ENCODE assay signal across 29 mouse cellular contexts in genomic region chr6:113395501-113395900, GRCm38 (mm10). TPM values are rescaled to one million over a fixed set of nuclear protein-coding genes. Genes with fewer than 3 reads are reported as not detected.
DNase-seq lines count a peak whose midpoint lies in the region; ATAC-seq and TF ChIP-seq lines count a peak whose summit lies in the region.
"Had no signal": no experiment of that assay in that cellular context is flagged by ENCODE, and none has a peak within 500 bp of the region (broad histone marks: within the 10 kb centered on the region; RNA-seq: fewer than 3 reads in every experiment).

No protein-coding gene starts in this region.

- no peak for TF ChIP-seq POLR2A in cerebellum, adult 2 months (IDR thresholded peaks at IDR 0.05; ENCODE audit: borderline replicate concordance, insufficient read depth, low read length)

- no peak for DNase-seq in hindbrain, postnatal 0 days (ENCODE audit: low spot score)
- DNase-seq in hindbrain, embryonic 11.5 days (ENCODE audit: low spot score), result no peak
- peak; percentile 62 for DNase-seq in midbrain, embryonic 11.5 days (ENCODE audit: low spot score, missing footprints)
- DNase-seq in NIH3T3 (ENCODE audit: low read depth), result peak; percentile 20
- no peak for DNase-seq in natural killer cell, adult 2 months (ENCODE audit: low spot score in 2 of 2)
- DNase-seq in cerebellum, adult 2 months, result no peak
- DNase-seq: adrenal gland, postnatal 14 days; cerebellum, adult 8-10 months; cerebellum, postnatal 14 days; embryo, embryonic 11 days; gastrocnemius, adult 2 months; gastrocnemius, postnatal 25 days; heart, postnatal 10 days; heart, postnatal 4 days had no signal

- no peak overlapping the region for H3K4me2 ChIP-seq in hindbrain, postnatal 0 days (ENCODE audit: low read depth, low read length)
- H3K4me2 ChIP-seq in hindbrain, embryonic 11.5 days (replicated peaks; ENCODE audit: low read depth, low read length), result no peak overlapping the region
- H3K4me2 ChIP-seq in midbrain, embryonic 11.5 days, result no peak overlapping the region
- H3K4me2 ChIP-seq in midbrain, embryonic 16.5 days (ENCODE audit: low read length), result no peak overlapping the region
- H3K4me2 ChIP-seq: embryonic facial prominence, embryonic 15.5 days; hindbrain, embryonic 13.5 days; intestine, embryonic 15.5 days had no signal

- no peaks in the 10 kb centered on the region for H3K4me1 ChIP-seq in hindbrain, postnatal 0 days (ENCODE audit: insufficient read depth, low read length)
- no peaks in the 10 kb centered on the region for H3K4me1 ChIP-seq in hindbrain, embryonic 11.5 days (replicated peaks; ENCODE audit: control insufficient read depth, insufficient read depth, low read length)
- peaks cover 7% of the 10 kb centered on the region; the same call in 1 of the 2 replicates for H3K4me1 ChIP-seq in midbrain, embryonic 11.5 days (ENCODE audit: control insufficient read depth, insufficient read depth, low read length)
- H3K4me1 ChIP-seq in midbrain, embryonic 16.5 days (ENCODE audit: control insufficient read depth, insufficient read depth, low read length), result peaks cover 8% of the 10 kb centered on the region
- no peaks in the 10 kb centered on the region for H3K4me1 ChIP-seq in cerebellum, adult 2 months (ENCODE audit: control insufficient read depth, insufficient read depth, low read length)

- H3K9ac ChIP-seq in hindbrain, postnatal 0 days (replicated peaks; ENCODE audit: low read length), result no peak overlapping the region
- no peak overlapping the region for H3K9ac ChIP-seq in hindbrain, embryonic 11.5 days (ENCODE audit: low read depth, low read length)
- H3K9ac ChIP-seq in midbrain, embryonic 11.5 days (ENCODE audit: low read length), result no peak overlapping the region
- no peak overlapping the region for H3K9ac ChIP-seq in midbrain, embryonic 16.5 days (ENCODE audit: low read depth, low read length)
- H3K9ac ChIP-seq: embryonic facial prominence, embryonic 15.5 days; hindbrain, embryonic 13.5 days; intestine, embryonic 15.5 days had no signal

- peaks cover 3% of the 10 kb centered on the region; the same call in 1 of the 2 replicates for H3K36me3 ChIP-seq in hindbrain, postnatal 0 days (ENCODE audit: insufficient read depth, low read length)
- H3K36me3 ChIP-seq in hindbrain, embryonic 11.5 days (ENCODE audit: control insufficient read depth, insufficient read depth, low read length), result no peaks in the 10 kb centered on the region
- H3K36me3 ChIP-seq in midbrain, embryonic 11.5 days (ENCODE audit: control insufficient read depth, insufficient read depth, low read length), result no peaks in the 10 kb centered on the region
- H3K36me3 ChIP-seq in midbrain, embryonic 16.5 days (ENCODE audit: control insufficient read depth, insufficient read depth, low read length), result peaks cover 10% of the 10 kb centered on the region

- no peak overlapping the region for H3K27ac ChIP-seq in hindbrain, postnatal 0 days
- no peak overlapping the region for H3K27ac ChIP-seq in hindbrain, embryonic 11.5 days (ENCODE audit: low read depth, low read length)
- no peak overlapping the region for H3K27ac ChIP-seq in midbrain, embryonic 11.5 days (ENCODE audit: low read depth, low read length)
- H3K27ac ChIP-seq in midbrain, embryonic 16.5 days (ENCODE audit: low read length), result no peak overlapping the region
- no peak overlapping the region for H3K27ac ChIP-seq in cerebellum, adult 2 months (ENCODE audit: insufficient read depth, low read length)
- H3K27ac ChIP-seq: embryonic facial prominence, embryonic 15.5 days; forebrain, embryonic 10.5 days; gastrocnemius, adult 2 months; heart, embryonic 10.5 days; hindbrain, embryonic 13.5 days; intestine, embryonic 15.5 days had no signal

- 94% methylated on average over 6 of the region's 6 CpGs for WGBS in hindbrain, postnatal 0 days
- 91% methylated on average over 6 of the region's 6 CpGs for WGBS in hindbrain, embryonic 11.5 days
- 94% methylated on average over 6 of the region's 6 CpGs for WGBS in midbrain, embryonic 11.5 days
- WGBS in midbrain, embryonic 16.5 days, result 89% methylated on average over 6 of the region's 6 CpGs
- WGBS in cerebellum, adult 2 months, result 88% methylated on average over 6 of the region's 6 CpGs

- no peak for ATAC-seq in hindbrain, postnatal 0 days
- no peak for ATAC-seq in hindbrain, embryonic 11.5 days (ENCODE audit: low FRiP score)
- no peak for ATAC-seq in midbrain, embryonic 11.5 days (ENCODE audit: low FRiP score)
- ATAC-seq in midbrain, embryonic 16.5 days, result no peak
- ATAC-seq in monocyte, adult 5-6 weeks (replicated peaks; ENCODE audit: insufficient number of reproducible peaks, low FRiP score, low TSS enrichment, poor library complexity, severe bottlenecking), result no peak
- ATAC-seq: activated CD4-positive, CD25-positive, alpha-beta regulatory T cell, adult 4 months; forebrain, embryonic 14.5 days; intestine, embryonic 15.5 days had no signal

- TF ChIP-seq CTCF in hindbrain, postnatal 0 days (IDR thresholded peaks at IDR 0.05; ENCODE audit: low read depth), result peak; percentile 17; the same call in 1 of the 2 replicates
- TF ChIP-seq CTCF in cerebellum, adult 2 months (IDR thresholded peaks at IDR 0.05; ENCODE audit: borderline replicate concordance, insufficient read depth, low read depth, low read length), result no peak

- H3K27me3 ChIP-seq in hindbrain, postnatal 0 days (ENCODE audit: insufficient read depth, low read length), result no peaks in the 10 kb centered on the region
- H3K27me3 ChIP-seq in hindbrain, embryonic 11.5 days (ENCODE audit: control insufficient read depth, insufficient read depth, low read length), result no peaks in the 10 kb centered on the region
- no peaks in the 10 kb centered on the region for H3K27me3 ChIP-seq in midbrain, embryonic 11.5 days (ENCODE audit: control insufficient read depth, insufficient read depth, low read length)
- H3K27me3 ChIP-seq in midbrain, embryonic 16.5 days (ENCODE audit: control insufficient read depth, insufficient read depth, low read depth, low read length), result no peaks in the 10 kb centered on the region
- no peaks in the 10 kb centered on the region for H3K27me3 ChIP-seq in cerebellum, adult 2 months (ENCODE audit: control insufficient read depth, insufficient read depth, low read length)
- H3K27me3 ChIP-seq: CH12.LX; embryonic facial prominence, embryonic 15.5 days; hindbrain, embryonic 13.5 days; intestine, embryonic 15.5 days had no signal

- H3K9me3 ChIP-seq in hindbrain, postnatal 0 days (ENCODE audit: low read length), result 0 out of 2 replicates have a peak, but pooled peaks cover 2% of the 10 kb centered on the region
- no peaks in the 10 kb centered on the region for H3K9me3 ChIP-seq in hindbrain, embryonic 11.5 days (ENCODE audit: control insufficient read depth, low read length)
- H3K9me3 ChIP-seq in midbrain, embryonic 11.5 days (ENCODE audit: control insufficient read depth, low read length), result no peaks in the 10 kb centered on the region
- H3K9me3 ChIP-seq in midbrain, embryonic 16.5 days (replicated peaks; ENCODE audit: control insufficient read depth, low read length, poor library complexity, severe bottlenecking), result no peaks in the 10 kb centered on the region
- H3K9me3 ChIP-seq: embryonic facial prominence, embryonic 15.5 days; forebrain, embryonic 10.5 days; heart, embryonic 10.5 days; hindbrain, embryonic 13.5 days; intestine, embryonic 15.5 days had no signal

- no peak overlapping the region for H3K4me3 ChIP-seq in hindbrain, postnatal 0 days (ENCODE audit: low read length)
- H3K4me3 ChIP-seq in hindbrain, embryonic 11.5 days (ENCODE audit: low read depth, low read length), result no peak overlapping the region
- no peak overlapping the region for H3K4me3 ChIP-seq in midbrain, embryonic 11.5 days (ENCODE audit: low read depth, low read length)
- no peak overlapping the region for H3K4me3 ChIP-seq in midbrain, embryonic 16.5 days (ENCODE audit: low read depth, low read length)
- H3K4me3 ChIP-seq in cerebellum, adult 2 months (replicated peaks; ENCODE audit: insufficient read depth, low read depth, low read length), result no peak overlapping the region
- H3K4me3 ChIP-seq: embryonic facial prominence, embryonic 15.5 days; erythroblast, embryonic 14.5 days; forebrain, embryonic 10.5 days; gastrocnemius, adult 2 months; heart, embryonic 10.5 days; hindbrain, embryonic 13.5 days; intestine, embryonic 15.5 days had no signal

RNA-seq across cellular contexts. Expression of gene Ttll3, which starts 6.4 kb away (rescaled TPM):
- 11.9 and 13.1 TPM in 2 replicates for total RNA-seq in hindbrain, postnatal 0 days (2014; rRNA removed)
- polyA plus RNA-seq in hindbrain, postnatal 0 days (2015; fragmentation: Nextera tagmentation; extraction: Ambion mirVana), result 10.3 and 11.6 TPM in 2 replicates
- 4.1 and 4.2 TPM in 2 replicates for polyA plus RNA-seq in hindbrain, embryonic 11.5 days (2014; fragmentation: Nextera tagmentation; extraction: Ambion mirVana)
- polyA plus RNA-seq in midbrain, embryonic 11.5 days (2014; fragmentation: Nextera tagmentation; extraction: Ambion mirVana), result 3.0 TPM in 2 replicates
- 13.2 and 15.8 TPM in 2 replicates for polyA plus RNA-seq in midbrain, embryonic 16.5 days (2015; fragmentation: Nextera tagmentation; extraction: Ambion mirVana)
- polyA plus RNA-seq in cerebellum, adult 2 months (2012; rRNA removed), result 52.2 and 62.4 TPM in 2 replicates
- total RNA-seq in monocyte, adult 5-6 weeks (2017), result 12.9 to 26.5 TPM (median 15.3 TPM) in 3 replicates

RNA-seq across cellular contexts. Expression of gene Arpc4, which starts 17.6 kb away (rescaled TPM):
- 178 and 195 TPM in 2 replicates for total RNA-seq in hindbrain, postnatal 0 days (2014; rRNA removed)
- 475 and 479 TPM in 2 replicates for polyA plus RNA-seq in hindbrain, postnatal 0 days (2015; fragmentation: Nextera tagmentation; extraction: Ambion mirVana)
- 208 and 210 TPM in 2 replicates for polyA plus RNA-seq in hindbrain, embryonic 11.5 days (2014; fragmentation: Nextera tagmentation; extraction: Ambion mirVana)
- 188 and 208 TPM in 2 replicates for polyA plus RNA-seq in midbrain, embryonic 11.5 days (2014; fragmentation: Nextera tagmentation; extraction: Ambion mirVana)
- polyA plus RNA-seq in midbrain, embryonic 16.5 days (2015; fragmentation: Nextera tagmentation; extraction: Ambion mirVana), result 442 and 475 TPM in 2 replicates
- polyA plus RNA-seq in cerebellum, adult 2 months (2012; rRNA removed), result 137 and 152 TPM in 2 replicates
- 296 to 345 TPM (median 318 TPM) in 3 replicates for total RNA-seq in monocyte, adult 5-6 weeks (2017)

RNA-seq across cellular contexts. Expression of gene Tada3, which starts 17.8 kb away (rescaled TPM):
- total RNA-seq in hindbrain, postnatal 0 days (2014; rRNA removed), result 26.2 and 33.1 TPM in 2 replicates
- 57.5 and 61.8 TPM in 2 replicates for polyA plus RNA-seq in hindbrain, postnatal 0 days (2015; fragmentation: Nextera tagmentation; extraction: Ambion mirVana)
- polyA plus RNA-seq in hindbrain, embryonic 11.5 days (2014; fragmentation: Nextera tagmentation; extraction: Ambion mirVana), result 56.3 and 60.2 TPM in 2 replicates
- polyA plus RNA-seq in midbrain, embryonic 11.5 days (2014; fragmentation: Nextera tagmentation; extraction: Ambion mirVana), result 59.3 and 62.4 TPM in 2 replicates
- polyA plus RNA-seq in midbrain, embryonic 16.5 days (2015; fragmentation: Nextera tagmentation; extraction: Ambion mirVana), result 75.5 and 82.2 TPM in 2 replicates
- 48.2 and 49.4 TPM in 2 replicates for polyA plus RNA-seq in cerebellum, adult 2 months (2012; rRNA removed)
- total RNA-seq in monocyte, adult 5-6 weeks (2017), result 7.9 to 22.4 TPM (median 9.8 TPM) in 3 replicates

RNA-seq across cellular contexts. Expression of gene Rpusd3, which starts 23.6 kb away (rescaled TPM):
- total RNA-seq in hindbrain, postnatal 0 days (2014; rRNA removed), result 20.8 and 23.6 TPM in 2 replicates
- 24.2 and 27.3 TPM in 2 replicates for polyA plus RNA-seq in hindbrain, postnatal 0 days (2015; fragmentation: Nextera tagmentation; extraction: Ambion mirVana)
- 23.0 and 26.3 TPM in 2 replicates for polyA plus RNA-seq in hindbrain, embryonic 11.5 days (2014; fragmentation: Nextera tagmentation; extraction: Ambion mirVana)
- polyA plus RNA-seq in midbrain, embryonic 11.5 days (2014; fragmentation: Nextera tagmentation; extraction: Ambion mirVana), result 26.6 and 32.0 TPM in 2 replicates
- 15.5 and 20.3 TPM in 2 replicates for polyA plus RNA-seq in midbrain, embryonic 16.5 days (2015; fragmentation: Nextera tagmentation; extraction: Ambion mirVana)
- polyA plus RNA-seq in cerebellum, adult 2 months (2012; rRNA removed), result 37.4 and 45.9 TPM in 2 replicates
- total RNA-seq in monocyte, adult 5-6 weeks (2017), result 0.96 to 6.9 TPM (median 4.4 TPM) in 3 replicates

RNA-seq across cellular contexts. Expression of gene Cidec, which starts 40.1 kb away (rescaled TPM):
- not detected in 2 replicates for total RNA-seq in hindbrain, postnatal 0 days (2014; rRNA removed)
- not detected in 2 replicates for polyA plus RNA-seq in hindbrain, postnatal 0 days (2015; fragmentation: Nextera tagmentation; extraction: Ambion mirVana)
- polyA plus RNA-seq in hindbrain, embryonic 11.5 days (2014; fragmentation: Nextera tagmentation; extraction: Ambion mirVana), result not detected in 2 replicates
- polyA plus RNA-seq in midbrain, embryonic 11.5 days (2014; fragmentation: Nextera tagmentation; extraction: Ambion mirVana), result not detected in 2 replicates
- polyA plus RNA-seq in midbrain, embryonic 16.5 days (2015; fragmentation: Nextera tagmentation; extraction: Ambion mirVana), result not detected in 2 replicates
- 0.10 and 0.30 TPM in 2 replicates for polyA plus RNA-seq in cerebellum, adult 2 months (2012; rRNA removed)
- not detected in 3 replicates for total RNA-seq in monocyte, adult 5-6 weeks (2017)
- total RNA-seq: CH12.LX; common myeloid progenitor, adult 5-6 weeks; granulocyte monocyte progenitor cell, adult 5-6 weeks had no signal
- polyA plus RNA-seq: activated CD4-positive, CD25-positive, alpha-beta regulatory T cell, adult 4 months; embryonic facial prominence, embryonic 11.5 days; embryonic facial prominence, embryonic 15.5 days; erythroblast, embryonic 14.5 days; forebrain, embryonic 10.5 days; forebrain, embryonic 14.5 days; heart, embryonic 14.5 days; hindbrain, embryonic 13.5 days had no signal

Comparison
In these comparisons a context has a peak if more than half of its experiments do, and no peak if none do; other contexts are left out.
1. DNase-seq: peak in midbrain, embryonic 11.5 days (single experiment) and NIH3T3 (single experiment); none in hindbrain, postnatal 0 days (single experiment), hindbrain, embryonic 11.5 days (single experiment), natural killer cell, adult 2 months (0 of 2) and cerebellum, adult 2 months (0 of 2).